Mouse (Mus musculus) spleen, adult 2 months (tissue): ENCODE measurements at regions not wholly inside any gene's neighbourhood (a gene's known extent, or its start where the extent isn't known, plus 50 kb on each side); places are given as distances from the start of the nearest gene placed in this dataset.

ENCODE experiments used
- DNase-seq, 2 experiments: peaks; one replicate each; pipeline versions ENCODE4 v3.0.0 to v3.0.0-alpha.2; 2012 to 2021; ENCODE audit warnings: low spot score in 2 of 2, low read depth in 1 of 2
- H3K27ac ChIP-seq: fragments of 200-500 bp; 2 replicates; pipeline ENCODE4 v1.5.1; 2012; ENCODE audit warnings: low read length, inconsistent platforms; ENCODE audit not compliant: insufficient read depth
- H3K27me3 ChIP-seq: fragments of 200-500 bp; 2 replicates; pipeline ENCODE4 v1.6.1; 2012; ENCODE audit warnings: mild to moderate bottlenecking, moderate library complexity, low read length, inconsistent platforms; ENCODE audit not compliant: control insufficient read depth, insufficient read depth
- H3K36me3 ChIP-seq: fragments of 200-500 bp; 2 replicates; pipeline ENCODE4 v1.6.1; 2012; ENCODE audit warnings: mild to moderate bottlenecking, low read length, inconsistent platforms; ENCODE audit not compliant: control insufficient read depth, insufficient read depth
- H3K4me1 ChIP-seq: fragments of 200-500 bp; 2 replicates; pipeline ENCODE4 v1.6.1; 2011; ENCODE audit warnings: inconsistent platforms; ENCODE audit not compliant: control insufficient read depth, insufficient read depth, insufficient read length
- H3K4me3 ChIP-seq: fragments of 200-500 bp; 2 replicates; pipeline ENCODE4 v1.5.1; 2011; ENCODE audit warnings: mild to moderate bottlenecking, inconsistent platforms; ENCODE audit not compliant: insufficient read depth, insufficient read length; ENCODE audit errors: extremely low read depth
- CTCF ChIP-seq: fragments of 200-500 bp; IDR thresholded peaks from 2 replicates; pipeline ENCODE4 v1.5.1; 2011; ENCODE audit warnings: mild to moderate bottlenecking, inconsistent platforms; ENCODE audit not compliant: insufficient read depth, insufficient read length, insufficient replicate concordance; ENCODE audit errors: extremely low read depth
- POLR2A ChIP-seq: fragments of 200-500 bp; IDR thresholded peaks from 2 replicates; pipeline ENCODE4 v1.6.1; 2011; ENCODE audit warnings: low read depth, low read length, inconsistent platforms
- WGBS: fragments of 180-500 bp; shearing (Covaris S2); methylation state at CpG from one replicate; pipeline ENCODE4 v1.1.7; 2018; 5-methylcytosine and 5-hydroxymethylcytosine counted together

GRCm38 (mm10) chr8:80117328-80117727 lies 59.5 kb upstream of the Hhip start:
- H3K27me3 ChIP-seq = no peaks in the 10 kb centered on the region
- no peaks in the 10 kb centered on the region for H3K36me3 ChIP-seq
- no peak overlapping the region for H3K27ac ChIP-seq
- H3K4me1 ChIP-seq = no peaks in the 10 kb centered on the region
- DNase-seq = no peak
- no peak overlapping the region for H3K4me3 ChIP-seq
- TF ChIP-seq POLR2A (no peak), CTCF (no peak)
- WGBS = 79% methylated on average over 4 of the region's 4 CpGs
